Mouse (Mus musculus): ENCODE data around the gene Gm572.

Gene Gm572

GRCm38 (mm10) chr4:148667006-148667755 is 24.1 kb downstream of the Gm572 start:
- DNase-seq (ENCODE audit: low spot score in 2 of 2) = no peak

- no peak for DNase-seq (ENCODE audit: low spot score in 2 of 2)
Observed at GRCm38 (mm10) chr4:148671230-148671947, 28.3 kb downstream of the Gm572 start.

- no peak for DNase-seq (ENCODE audit: low spot score in 2 of 2)
Observed at GRCm38 (mm10) chr4:148675043-148675442, 31.9 kb downstream of the Gm572 start.

- DNase-seq (ENCODE audit: low spot score in 2 of 2) = no peak
Observed at GRCm38 (mm10) chr4:148676188-148676960, 33.3 kb downstream of the Gm572 start.

GRCm38 (mm10) chr4:148676961-148677637 is 34.0 kb downstream of the Gm572 start:
- no peak for DNase-seq (ENCODE audit: low spot score in 2 of 2)

- no peak for DNase-seq (ENCODE audit: low spot score in 2 of 2)
Observed at GRCm38 (mm10) chr4:148678105-148678504, 35.0 kb downstream of the Gm572 start.

- DNase-seq (ENCODE audit: low spot score in 2 of 2) = no peak
Observed at GRCm38 (mm10) chr4:148680505-148681067, 37.5 kb downstream of the Gm572 start.

- peak in 1 of 2 experiments; percentile 49 for DNase-seq (ENCODE audit: low spot score in 2 of 2)
Observed at GRCm38 (mm10) chr4:148681429-148681828, 38.3 kb downstream of the Gm572 start.

- DNase-seq (ENCODE audit: low spot score in 2 of 2) = no peak
Observed at GRCm38 (mm10) chr4:148682961-148683360, 39.8 kb downstream of the Gm572 start.

GRCm38 (mm10) chr4:148683539-148683938 is 40.4 kb downstream of the Gm572 start:
- DNase-seq (ENCODE audit: low spot score in 2 of 2) = no peak

- DNase-seq (ENCODE audit: low spot score in 2 of 2) = no peak
Observed at GRCm38 (mm10) chr4:148686491-148686941, 43.4 kb downstream of the Gm572 start.

GRCm38 (mm10) chr4:148688091-148688490 is 45.0 kb downstream of the Gm572 start:
- no peak for DNase-seq (ENCODE audit: low spot score in 2 of 2)

GRCm38 (mm10) chr4:148691185-148691584 is 48.1 kb downstream of the Gm572 start:
- DNase-seq (ENCODE audit: low spot score in 2 of 2) = no peak

GRCm38 (mm10) chr4:148693417-148693959 is 50.4 kb downstream of the Gm572 start:
- DNase-seq (ENCODE audit: low spot score in 2 of 2) = no peak

- DNase-seq (ENCODE audit: low spot score in 2 of 2) = peak in 1 of 2 experiments; percentile 21
Observed at GRCm38 (mm10) chr4:148704756-148705155, 61.6 kb downstream of the Gm572 start.

- no peak for DNase-seq (ENCODE audit: low spot score in 2 of 2)
Observed at GRCm38 (mm10) chr4:148708836-148709235, 65.7 kb downstream of the Gm572 start.

- DNase-seq (ENCODE audit: low spot score in 2 of 2) = no peak
Observed at GRCm38 (mm10) chr4:148710446-148710845, 67.3 kb downstream of the Gm572 start.

- no peak for DNase-seq (ENCODE audit: low spot score in 2 of 2)
Observed at GRCm38 (mm10) chr4:148711323-148711722, 68.2 kb downstream of the Gm572 start.

GRCm38 (mm10) chr4:148712632-148713031 is 69.5 kb downstream of the Gm572 start:
- DNase-seq (ENCODE audit: low spot score in 2 of 2) = no peak

- no peak for DNase-seq (ENCODE audit: low spot score in 2 of 2)
Observed at GRCm38 (mm10) chr4:148714064-148714463, 70.9 kb downstream of the Gm572 start.

GRCm38 (mm10) chr4:148714739-148715138 is 71.6 kb downstream of the Gm572 start:
- no peak for DNase-seq (ENCODE audit: low spot score in 2 of 2)

Data from frontal cortex, postnatal 14 days (tissue).